Mouse (Mus musculus) liver, embryonic 11.5 days (tissue): ENCODE results near the gene Arhgef25. TPM values are rescaled to one million over a fixed set of nuclear protein-coding genes. Genes with fewer than 3 reads are reported as not detected.
A peak's percentile ranks its signal among the peaks of the same experiment; 100 is the strongest.

ENCODE experiments used
- ATAC-seq: fragments of 200-750 bp; cut with Nextera tagmentation; replicated peaks from 2 replicates; pipeline ENCODE4 v1.8.0; 2017; ENCODE audit warnings: moderate number of reproducible peaks, mild to moderate bottlenecking, moderate TSS enrichment, moderate library complexity; ENCODE audit not compliant: low FRiP score
- DNase-seq: peaks from one replicate; pipeline ENCODE4 v3.0.0-alpha.2; 2017; ENCODE audit warnings: low spot score
- H3K27ac ChIP-seq: fragments of 300-500 bp; sonication (generic); 2 replicates; pipeline ENCODE4 v1.5.1; 2014; ENCODE audit warnings: mild to moderate bottlenecking, low read depth, low read length, control low read depth
- H3K27me3 ChIP-seq: fragments of 300-500 bp; sonication (generic); replicated peaks from 2 replicates; pipeline ENCODE4 v1.6.1; 2014; ENCODE audit warnings: low read length, mixed read lengths; ENCODE audit not compliant: control insufficient read depth, insufficient read depth
- H3K36me3 ChIP-seq: fragments of 300-500 bp; sonication (generic); 2 replicates; pipeline ENCODE4 v1.6.1; 2014; ENCODE audit warnings: mild to moderate bottlenecking, low read length, moderate library complexity, mixed read lengths; ENCODE audit not compliant: control insufficient read depth, insufficient read depth
- H3K4me1 ChIP-seq: fragments of 300-500 bp; sonication (generic); replicated peaks from 2 replicates; pipeline ENCODE4 v1.6.1; 2014; ENCODE audit warnings: low read length, mixed read lengths; ENCODE audit not compliant: control insufficient read depth, insufficient read depth
- H3K4me2 ChIP-seq: fragments of 300-500 bp; sonication (generic); 2 replicates; pipeline ENCODE4 v1.6.1; 2014; ENCODE audit warnings: mild to moderate bottlenecking, control low read depth, moderate library complexity
- H3K4me3 ChIP-seq: fragments of 300-500 bp; sonication (generic); 2 replicates; pipeline ENCODE4 v1.5.1; 2014; ENCODE audit warnings: low read depth, low read length, control low read depth
- H3K9ac ChIP-seq: fragments of 300-500 bp; sonication (generic); 2 replicates; pipeline ENCODE4 v1.6.1; 2014; ENCODE audit warnings: low read depth, low read length, control low read depth
- H3K9me3 ChIP-seq: fragments of 300-500 bp; sonication (generic); 2 replicates; pipeline ENCODE4 v1.6.1; 2016; ENCODE audit warnings: low read length, inconsistent platforms, mixed read lengths; ENCODE audit not compliant: control insufficient read depth
- WGBS: fragments of 180-500 bp; shearing (Covaris S2); extraction: QIAGEN DNeasy Blood & Tissue Kit; methylation state at CpG from one replicate; pipeline ENCODE4 v1.1.7; 2014; 5-methylcytosine and 5-hydroxymethylcytosine counted together
- polyA plus RNA-seq: library from polyadenylated mRNA; unstranded; fragments of >200 nt; fragmentation: Nextera tagmentation; extraction: Ambion mirVana; gene quantifications from 2 replicates; pipeline ENCODE4 v1.2.1, GENCODE M21; 2014

The Arhgef25 gene
- polyA plus RNA-seq, 1 experiment from 2014 or later = 30.2 TPM

- Histone ChIP-seq H3K9me3 (no peaks in the 10 kb centered on the region), H3K4me1 (peaks cover 25% of the 10 kb centered on the region), H3K4me3 (peak within 1 kb of the TSS; percentile 95), H3K27me3 (no peaks in the 10 kb centered on the region), H3K36me3 (peaks cover 8% of the 10 kb centered on the region; the same call in 1 of the 2 replicates), H3K9ac (peak within 1 kb of the TSS; percentile 92), H3K4me2 (peak within 1 kb of the TSS; percentile 94), H3K27ac (peak within 1 kb of the TSS; percentile 84)
- DNase-seq (peak; percentile 94), ATAC-seq (peak; percentile 93)
- WGBS = under 1% methylated on average over 47 of the region's 47 CpGs
These were observed 21.6 kb upstream of the Arhgef25 start, which contains the start of gene Pip4k2c for GRCm38 (mm10) chr10:127211414-127211854. Gene Pip4k2c (minus strand): TSS chr10:127211585.

DNA sequence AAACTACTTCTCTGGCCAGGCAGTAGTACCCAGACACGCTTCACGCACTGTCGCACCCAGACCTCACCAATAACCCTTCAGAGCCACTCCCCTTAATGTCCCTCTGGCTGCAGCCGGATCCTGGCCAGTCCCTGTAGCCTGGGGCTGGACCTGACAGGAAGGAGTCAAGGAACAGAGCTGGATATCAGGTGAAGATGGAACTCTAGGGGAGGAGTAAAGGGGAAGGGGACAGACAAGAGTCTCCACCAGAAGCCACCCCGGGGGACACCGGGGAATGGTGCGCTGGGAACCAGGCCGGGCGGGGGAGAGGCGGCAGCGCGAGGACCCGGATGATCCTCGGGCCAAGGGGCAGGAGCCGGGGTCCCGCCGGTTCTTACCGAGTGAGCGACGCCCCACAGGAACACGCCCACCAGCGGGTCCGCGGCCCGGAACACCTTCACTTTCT is 21.1 kb upstream of the Arhgef25 start:
- peak overlapping the region; percentile 95 for H3K4me3 ChIP-seq
- H3K4me1 ChIP-seq = peaks cover 30% of the 10 kb centered on the region
- peak overlapping the region; percentile 92 for H3K9ac ChIP-seq
- under 1% methylated on average over 25 of the region's 25 CpGs for WGBS
- H3K27me3 ChIP-seq = no peaks in the 10 kb centered on the region
- ATAC-seq (peak; percentile 62), DNase-seq (peak; percentile 60)
- peaks cover 8% of the 10 kb centered on the region; the same call in 1 of the 2 replicates for H3K36me3 ChIP-seq
- H3K4me2 ChIP-seq = peak overlapping the region; percentile 94
- H3K9me3 ChIP-seq = no peaks in the 10 kb centered on the region
- H3K27ac ChIP-seq = peak overlapping the region; percentile 84

- Histone ChIP-seq H3K9me3 (no peaks in the 10 kb centered on the region), H3K9ac (peak overlapping the region; percentile 92), H3K4me2 (peak overlapping the region; percentile 94), H3K4me1 (peaks cover 35% of the 10 kb centered on the region), H3K36me3 (peaks cover 11% of the 10 kb centered on the region), H3K4me3 (peak overlapping the region; percentile 95), H3K27ac (peak overlapping the region; percentile 84), H3K27me3 (no peaks in the 10 kb centered on the region)
- 66% methylated on average over 13 of the region's 13 CpGs for WGBS
- ATAC-seq (no peak), DNase-seq (no peak)
These were observed 20.2 kb upstream of the Arhgef25 start for GRCm38 (mm10) chr10:127209928-127210570.

DNA sequence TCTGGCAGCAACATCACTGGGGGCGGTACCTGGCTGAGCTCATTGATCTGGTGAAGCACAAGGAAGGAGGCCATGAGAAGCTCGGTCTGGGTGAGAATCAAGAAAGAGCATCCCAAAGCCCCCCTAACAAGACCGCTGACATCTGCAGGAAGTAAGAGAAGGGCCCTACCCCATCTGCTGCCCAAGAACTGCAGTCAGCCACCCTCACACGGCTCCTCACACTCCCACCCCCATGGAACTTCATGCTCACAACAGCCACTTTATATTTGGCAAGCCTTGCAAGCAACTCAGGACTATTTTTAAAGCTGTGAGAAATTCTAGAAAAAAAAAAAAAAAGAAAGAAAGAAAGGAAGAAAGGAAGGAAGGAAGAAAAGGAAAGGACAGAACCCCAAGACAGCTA is 19.0 kb upstream of the Arhgef25 start:
- Histone ChIP-seq H3K36me3 (peaks cover 20% of the 10 kb centered on the region), H3K27ac (peak overlapping the region; percentile 13; the same call in 1 of the 2 replicates), H3K4me3 (peak overlapping the region; percentile 95; the same call in 1 of the 2 replicates)

GRCm38 (mm10) chr10:127205373-127205772 is 15.5 kb upstream of the Arhgef25 start:
- H3K9me3 ChIP-seq = no peaks in the 10 kb centered on the region
- 38% methylated on average over 10 of the region's 10 CpGs for WGBS
- H3K4me2 ChIP-seq = peak overlapping the region; percentile 65
- peak; percentile 93 for ATAC-seq
- peak overlapping the region; percentile 74 for H3K9ac ChIP-seq
- H3K36me3 ChIP-seq = peaks cover 36% of the 10 kb centered on the region
- peaks cover 49% of the 10 kb centered on the region for H3K4me1 ChIP-seq
- peak; percentile 66 for DNase-seq
- H3K4me3 ChIP-seq = peak overlapping the region; percentile 37
- H3K27ac ChIP-seq = peak overlapping the region; percentile 100
- no peaks in the 10 kb centered on the region for H3K27me3 ChIP-seq

More for the DNA sequence above, 19.0 kb upstream of the Arhgef25 start:
- no peaks in the 10 kb centered on the region for H3K27me3 ChIP-seq
- no peak for ATAC-seq
- WGBS = 81% methylated on average over 4 of the region's 4 CpGs
- H3K9me3 ChIP-seq = no peaks in the 10 kb centered on the region
- DNase-seq = no peak
- peak overlapping the region; percentile 94; the same call in 1 of the 2 replicates for H3K4me2 ChIP-seq
- H3K4me1 ChIP-seq = peaks cover 38% of the 10 kb centered on the region
- no peak overlapping the region for H3K9ac ChIP-seq

DNA sequence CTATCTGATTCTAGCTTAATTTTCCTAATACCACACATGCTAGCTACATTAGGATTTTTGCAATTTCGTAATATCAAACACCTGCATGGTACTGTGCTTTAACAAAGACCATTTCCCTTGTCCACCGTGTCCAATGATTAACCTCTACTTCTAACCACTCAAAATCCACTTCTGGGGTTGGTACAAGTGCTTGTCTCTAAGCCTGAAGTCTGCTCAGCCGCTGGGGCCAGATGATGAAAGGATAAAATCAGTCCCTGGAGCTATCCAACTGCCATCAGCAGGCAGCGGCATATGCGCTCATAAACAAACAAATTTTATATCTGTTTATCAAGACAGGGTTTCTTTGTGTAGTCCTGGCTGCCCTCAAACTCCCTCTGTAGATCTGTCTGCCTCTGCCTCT is 14.7 kb upstream of the Arhgef25 start:
- Histone ChIP-seq H3K4me2 (peak overlapping the region; percentile 65), H3K27me3 (no peaks in the 10 kb centered on the region), H3K4me3 (peak overlapping the region; percentile 37; the same call in 1 of the 2 replicates), H3K9ac (peak overlapping the region; percentile 74), H3K27ac (peak overlapping the region; percentile 100), H3K9me3 (no peaks in the 10 kb centered on the region), H3K4me1 (peaks cover 41% of the 10 kb centered on the region), H3K36me3 (peaks cover 40% of the 10 kb centered on the region)
- ATAC-seq (peak; percentile 5; the same call in 1 of the 2 replicates), DNase-seq (no peak)
- 55% methylated on average over 5 of the region's 5 CpGs for WGBS

DNA sequence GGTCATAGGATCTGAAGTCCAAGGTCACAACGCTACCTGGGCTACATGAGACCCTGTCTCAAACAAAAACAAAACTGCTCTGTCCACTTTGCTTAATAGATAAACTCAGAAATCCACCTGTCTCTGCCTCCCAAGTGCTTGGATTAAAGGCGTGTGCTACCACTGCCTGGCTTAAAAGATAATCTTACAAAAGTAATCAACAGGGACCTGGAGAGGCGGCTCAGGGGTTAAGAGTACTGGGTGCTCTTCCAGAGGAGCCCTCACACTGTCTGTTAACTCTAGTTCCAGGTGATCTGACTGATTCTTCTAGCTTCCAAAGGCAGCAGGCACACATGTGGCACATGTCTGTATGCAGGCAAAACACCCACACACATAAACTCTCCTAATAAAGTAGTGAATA is 13.2 kb upstream of the Arhgef25 start:
- DNase-seq (no peak), ATAC-seq (peak; percentile 77)
- Histone ChIP-seq H3K9ac (peak overlapping the region; percentile 57), H3K9me3 (no peaks in the 10 kb centered on the region), H3K27me3 (no peaks in the 10 kb centered on the region), H3K27ac (peak overlapping the region; percentile 100), H3K4me1 (peaks cover 37% of the 10 kb centered on the region), H3K36me3 (peaks cover 44% of the 10 kb centered on the region), H3K4me2 (peak overlapping the region; percentile 53), H3K4me3 (peak overlapping the region; percentile 21; the same call in 1 of the 2 replicates)
- 53% methylated on average over 3 of the region's 3 CpGs for WGBS

DNA sequence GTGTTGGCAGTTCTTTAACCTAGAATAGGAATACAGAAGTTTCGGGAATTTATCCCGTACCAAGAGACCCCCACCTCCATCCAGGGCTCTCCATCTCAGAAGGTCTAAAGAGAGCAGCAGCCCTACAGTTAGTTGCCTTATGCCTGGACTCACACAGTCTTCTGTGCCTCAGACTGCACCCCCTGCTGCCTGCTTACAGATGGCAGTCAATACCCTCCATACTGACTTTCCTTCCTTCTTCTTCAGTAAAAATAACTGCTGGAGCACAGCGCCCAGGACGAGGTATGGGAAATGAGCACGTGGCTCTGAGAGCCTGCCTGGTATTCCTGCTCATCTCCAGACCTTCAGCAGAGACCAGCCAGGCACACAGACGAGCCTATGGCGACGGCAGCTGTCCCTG is 10.4 kb upstream of the Arhgef25 start:
- DNase-seq = no peak
- Histone ChIP-seq H3K4me1 (peaks cover 31% of the 10 kb centered on the region), H3K36me3 (peaks cover 36% of the 10 kb centered on the region), H3K4me3 (no peak overlapping the region), H3K27me3 (no peaks in the 10 kb centered on the region), H3K9ac (no peak overlapping the region), H3K27ac (no peak overlapping the region), H3K4me2 (no peak overlapping the region), H3K9me3 (no peaks in the 10 kb centered on the region)
- no peak for ATAC-seq
- 79% methylated on average over 8 of the region's 8 CpGs for WGBS
